Mouse (Mus musculus): ENCODE measurements around the gene Nexn. TPM values are rescaled to one million over a fixed set of nuclear protein-coding genes. Genes with fewer than 3 reads are reported as not detected.
A peak's percentile ranks its signal among the peaks of the same experiment; 100 is the strongest.

The Nexn gene
- polyA plus RNA-seq, 1 experiment from 2014 or later, result 5.1 TPM

GRCm38 (mm10) chr3:152225906-152226305 lies 40.2 kb downstream of the Nexn start:
- Histone ChIP-seq H3K4me2 (replicated peaks) (no peak overlapping the region), H3K27me3 (replicated peaks) (no peaks in the 10 kb centered on the region), H3K4me3 (no peak overlapping the region), H3K4me1 (no peaks in the 10 kb centered on the region), H3K36me3 (peaks cover 89% of the 10 kb centered on the region), H3K9ac (no peak overlapping the region), H3K27ac (no peak overlapping the region), H3K9me3 (no peaks in the 10 kb centered on the region)
- WGBS, result 94% methylated on average over 7 of the region's 7 CpGs
- no peak for ATAC-seq (ENCODE audit: low FRiP score, low read depth)

- ATAC-seq (ENCODE audit: low FRiP score, low read depth), result no peak
- H3K36me3 ChIP-seq, result peaks cover 91% of the 10 kb centered on the region
Measured at GRCm38 (mm10) chr3:152224918-152225317, 41.2 kb downstream of the Nexn start.

GRCm38 (mm10) chr3:152213416-152213815 lies 52.7 kb downstream of the Nexn start:
- 74% methylated on average over 3 of the region's 3 CpGs for WGBS
- ATAC-seq (ENCODE audit: low FRiP score, low read depth), result no peak
- H3K36me3 ChIP-seq, result peaks cover 27% of the 10 kb centered on the region
- H3K9me3 ChIP-seq, result no peaks in the 10 kb centered on the region
- 0 out of 2 replicates have a peak overlapping the region, but pooled peaks have one; percentile 17 for H3K9ac ChIP-seq
- no peaks in the 10 kb centered on the region for H3K27me3 ChIP-seq (replicated peaks)
- H3K4me2 ChIP-seq (replicated peaks), result peak overlapping the region; percentile 97
- H3K4me3 ChIP-seq, result no peak overlapping the region
- H3K4me1 ChIP-seq, result peaks cover 24% of the 10 kb centered on the region
- no peak overlapping the region for H3K27ac ChIP-seq

More at GRCm38 (mm10) chr3:152224918-152225317, 41.2 kb downstream of the Nexn start:
- Histone ChIP-seq H3K9ac (no peak overlapping the region), H3K4me2 (replicated peaks) (no peak overlapping the region), H3K27ac (no peak overlapping the region), H3K4me3 (no peak overlapping the region), H3K27me3 (replicated peaks) (no peaks in the 10 kb centered on the region), H3K9me3 (no peaks in the 10 kb centered on the region), H3K4me1 (no peaks in the 10 kb centered on the region)

- 51% methylated on average over 7 of the region's 7 CpGs for WGBS
- Histone ChIP-seq H3K4me3 (peak overlapping the region; percentile 93), H3K4me2 (replicated peaks) (peak overlapping the region; percentile 97), H3K4me1 (peaks cover 27% of the 10 kb centered on the region), H3K36me3 (peaks cover 10% of the 10 kb centered on the region), H3K9ac (peak overlapping the region; percentile 100), H3K27ac (no peak overlapping the region), H3K27me3 (replicated peaks) (no peaks in the 10 kb centered on the region), H3K9me3 (no peaks in the 10 kb centered on the region)
- ATAC-seq (ENCODE audit: low FRiP score, low read depth), result no peak
Measured at GRCm38 (mm10) chr3:152211731-152212279, 54.3 kb downstream of the Nexn start.

GRCm38 (mm10) chr3:152210728-152211391 lies 55.3 kb downstream of the Nexn start:
- ATAC-seq (ENCODE audit: low FRiP score, low read depth), result peak; percentile 77
- H3K9ac ChIP-seq, result peak overlapping the region; percentile 100
- H3K4me3 ChIP-seq, result peak overlapping the region; percentile 93
- under 1% methylated on average over 64 of the region's 68 CpGs for WGBS
- H3K4me2 ChIP-seq (replicated peaks), result peak overlapping the region; percentile 97
- peaks cover 27% of the 10 kb centered on the region for H3K4me1 ChIP-seq
- no peaks in the 10 kb centered on the region for H3K9me3 ChIP-seq
- peaks cover 1% of the 10 kb centered on the region; the same call in 1 of the 2 replicates for H3K36me3 ChIP-seq
- peak overlapping the region; percentile 95 for H3K27ac ChIP-seq
- H3K27me3 ChIP-seq (replicated peaks), result no peaks in the 10 kb centered on the region

GRCm38 (mm10) chr3:152209967-152210634 lies 56.0 kb downstream of the Nexn start, which contains the start of the genes Dnajb4 and Fubp1:
Gene Dnajb4 (minus strand): TSS chr3:152210302.
Gene Fubp1 (plus strand): TSS chr3:152210422.
- ATAC-seq (ENCODE audit: low FRiP score, low read depth), result peak; percentile 96
- peak within 1 kb of the TSS; percentile 93 for H3K4me3 ChIP-seq
- WGBS, result under 1% methylated on average over 83 of the region's 85 CpGs
- no peaks in the 10 kb centered on the region for H3K27me3 ChIP-seq (replicated peaks)
- H3K4me2 ChIP-seq (replicated peaks), result peak within 1 kb of the TSS; percentile 97
- no peaks in the 10 kb centered on the region; the same call in 1 of the 2 replicates for H3K36me3 ChIP-seq
- peaks cover 27% of the 10 kb centered on the region for H3K4me1 ChIP-seq
- H3K27ac ChIP-seq, result peak within 1 kb of the TSS; percentile 98
- no peaks in the 10 kb centered on the region for H3K9me3 ChIP-seq
- peak within 1 kb of the TSS; percentile 100 for H3K9ac ChIP-seq

- WGBS, result 8% methylated on average over 25 of the region's 25 CpGs
- Histone ChIP-seq H3K4me2 (replicated peaks) (peak overlapping the region; percentile 74), H3K9ac (peak overlapping the region; percentile 100), H3K27ac (peak overlapping the region; percentile 98), H3K27me3 (replicated peaks) (no peaks in the 10 kb centered on the region), H3K36me3 (no peaks in the 10 kb centered on the region; the same call in 1 of the 2 replicates), H3K4me1 (peaks cover 27% of the 10 kb centered on the region), H3K9me3 (no peaks in the 10 kb centered on the region), H3K4me3 (peak overlapping the region; percentile 93)
- peak; percentile 57 for ATAC-seq (ENCODE audit: low FRiP score, low read depth)
Measured at GRCm38 (mm10) chr3:152209177-152209966, 56.8 kb downstream of the Nexn start.

GRCm38 (mm10) chr3:152208096-152208885 lies 57.9 kb downstream of the Nexn start:
- H3K4me3 ChIP-seq, result no peak overlapping the region
- H3K4me1 ChIP-seq, result peaks cover 25% of the 10 kb centered on the region
- H3K9me3 ChIP-seq, result no peaks in the 10 kb centered on the region
- no peaks in the 10 kb centered on the region for H3K27me3 ChIP-seq (replicated peaks)
- WGBS, result 92% methylated on average over 7 of the region's 7 CpGs
- no peaks in the 10 kb centered on the region; the same call in 1 of the 2 replicates for H3K36me3 ChIP-seq
- ATAC-seq (ENCODE audit: low FRiP score, low read depth), result no peak
- H3K9ac ChIP-seq, result 0 out of 2 replicates have a peak overlapping the region, but pooled peaks have one; percentile 26
- no peak overlapping the region for H3K27ac ChIP-seq
- peak overlapping the region; percentile 74 for H3K4me2 ChIP-seq (replicated peaks)

GRCm38 (mm10) chr3:152207156-152207555 lies 59.0 kb downstream of the Nexn start:
- Histone ChIP-seq H3K4me1 (peaks cover 14% of the 10 kb centered on the region), H3K9ac (no peak overlapping the region), H3K4me3 (no peak overlapping the region), H3K4me2 (replicated peaks) (no peak overlapping the region), H3K36me3 (no peaks in the 10 kb centered on the region; the same call in 1 of the 2 replicates), H3K9me3 (no peaks in the 10 kb centered on the region), H3K27ac (no peak overlapping the region), H3K27me3 (replicated peaks) (no peaks in the 10 kb centered on the region)
- ATAC-seq (ENCODE audit: low FRiP score, low read depth), result no peak
- WGBS, result 96% methylated on average over 4 of the region's 4 CpGs

- Histone ChIP-seq H3K9me3 (no peaks in the 10 kb centered on the region), H3K4me2 (replicated peaks) (no peak overlapping the region), H3K27me3 (replicated peaks) (no peaks in the 10 kb centered on the region), H3K4me1 (peaks cover 6% of the 10 kb centered on the region), H3K9ac (no peak overlapping the region), H3K4me3 (no peak overlapping the region), H3K27ac (no peak overlapping the region), H3K36me3 (no peaks in the 10 kb centered on the region; the same call in 1 of the 2 replicates)
- 87% methylated on average over 3 of the region's 3 CpGs for WGBS
- no peak for ATAC-seq (ENCODE audit: low FRiP score, low read depth)
Measured at GRCm38 (mm10) chr3:152204577-152204976, 61.6 kb downstream of the Nexn start.

GRCm38 (mm10) chr3:152203996-152204395 lies 62.2 kb downstream of the Nexn start:
- ATAC-seq (ENCODE audit: low FRiP score, low read depth), result no peak
- 63% methylated on average over 3 of the region's 3 CpGs for WGBS
- Histone ChIP-seq H3K27ac (no peak overlapping the region), H3K9me3 (no peaks in the 10 kb centered on the region), H3K4me3 (no peak overlapping the region), H3K36me3 (no peaks in the 10 kb centered on the region; the same call in 1 of the 2 replicates), H3K27me3 (replicated peaks) (no peaks in the 10 kb centered on the region), H3K4me2 (replicated peaks) (no peak overlapping the region), H3K9ac (no peak overlapping the region), H3K4me1 (peaks cover 6% of the 10 kb centered on the region)

All from neural tube, embryonic 12.5 days (tissue).